Mouse (Mus musculus) lung, embryonic 15.5 days (tissue): ENCODE measurements around the gene Thada. TPM values are rescaled to one million over a fixed set of nuclear protein-coding genes. Genes with fewer than 3 reads are reported as not detected.
A peak's percentile ranks its signal among the peaks of the same experiment; 100 is the strongest.

Experiments used
- ATAC-seq: fragments of 200-750 bp; cut with Nextera tagmentation; 2 replicates; pipeline ENCODE4 v1.8.0; 2017; ENCODE audit warnings: moderate number of reproducible peaks, borderline replicate concordance; ENCODE audit not compliant: low FRiP score, low TSS enrichment; ENCODE audit errors: extremely low read depth
- H3K27ac ChIP-seq: fragments of 300-500 bp; sonication (generic); 2 replicates; pipeline ENCODE4 v1.5.1; 2015; ENCODE audit warnings: moderate library complexity, mild to moderate bottlenecking, inconsistent platforms
- H3K27me3 ChIP-seq: fragments of 300-500 bp; sonication (generic); 2 replicates; pipeline ENCODE4 v1.6.1; 2015; ENCODE audit warnings: inconsistent platforms
- H3K36me3 ChIP-seq: fragments of 300-500 bp; sonication (generic); 2 replicates; pipeline ENCODE4 v1.6.1; 2015; ENCODE audit warnings: inconsistent platforms
- H3K4me1 ChIP-seq: fragments of 300-500 bp; sonication (generic); 2 replicates; pipeline ENCODE4 v1.6.1; 2015; ENCODE audit warnings: inconsistent platforms
- H3K4me2 ChIP-seq: fragments of 300-500 bp; sonication (generic); 2 replicates; pipeline ENCODE4 v1.6.1; 2015; ENCODE audit warnings: inconsistent platforms, mild to moderate bottlenecking, moderate library complexity
- H3K4me3 ChIP-seq: fragments of 300-500 bp; sonication (generic); 2 replicates; pipeline ENCODE4 v1.5.1; 2015; ENCODE audit warnings: mild to moderate bottlenecking, inconsistent platforms
- H3K9ac ChIP-seq: fragments of 300-500 bp; sonication (generic); 2 replicates; pipeline ENCODE4 v1.6.1; 2015; ENCODE audit warnings: inconsistent platforms
- H3K9me3 ChIP-seq: fragments of 300-500 bp; sonication (generic); 2 replicates; pipeline ENCODE4 v1.6.1; 2016; ENCODE audit warnings: inconsistent platforms
- WGBS: fragments of 180-500 bp; shearing (Covaris S2); methylation state at CpG from one replicate; pipeline ENCODE4 v1.1.7; 2015; 5-methylcytosine and 5-hydroxymethylcytosine counted together
- polyA plus RNA-seq: library from polyadenylated mRNA; unstranded; fragments of >200 nt; fragmentation: Nextera tagmentation; extraction: Ambion mirVana; gene quantifications from 2 replicates; pipeline ENCODE4 v1.2.1, GENCODE M21; 2015

The Thada gene
- polyA plus RNA-seq, 1 experiment from 2014 or later = 10.0 TPM

- no peaks in the 10 kb centered on the region for H3K9me3 ChIP-seq
- 2% methylated on average over 12 of the region's 12 CpGs for WGBS
- H3K27ac ChIP-seq = peak overlapping the region; percentile 89
- peak; percentile 11; the same call in 1 of the 2 replicates for ATAC-seq
- no peaks in the 10 kb centered on the region; the same call in 1 of the 2 replicates for H3K36me3 ChIP-seq
- H3K4me3 ChIP-seq = peak overlapping the region; percentile 17
- peaks cover 42% of the 10 kb centered on the region for H3K4me1 ChIP-seq
- H3K27me3 ChIP-seq = no peaks in the 10 kb centered on the region
- peak overlapping the region; percentile 55 for H3K4me2 ChIP-seq
- 0 out of 2 replicates have a peak overlapping the region, but pooled peaks have one; percentile 17 for H3K9ac ChIP-seq
Measured at GRCm38 (mm10) chr17:84183291-84183781, 282.7 kb downstream of the Thada start.

- Histone ChIP-seq H3K9me3 (no peaks in the 10 kb centered on the region), H3K4me2 (peak overlapping the region; percentile 55), H3K4me3 (peak overlapping the region; percentile 17), H3K27ac (peak overlapping the region; percentile 89), H3K27me3 (no peaks in the 10 kb centered on the region), H3K9ac (peak overlapping the region; percentile 17; the same call in 1 of the 2 replicates), H3K36me3 (no peaks in the 10 kb centered on the region; the same call in 1 of the 2 replicates), H3K4me1 (peaks cover 44% of the 10 kb centered on the region)
- ATAC-seq = no peak
- 23% methylated on average over 16 of the region's 16 CpGs for WGBS
Measured at GRCm38 (mm10) chr17:84182311-84183271, 283.4 kb downstream of the Thada start.

GRCm38 (mm10) chr17:84181502-84182310, 284.3 kb downstream of the Thada start:
- Histone ChIP-seq H3K27me3 (no peaks in the 10 kb centered on the region), H3K4me2 (peak overlapping the region; percentile 55; the same call in 1 of the 2 replicates), H3K36me3 (no peaks in the 10 kb centered on the region; the same call in 1 of the 2 replicates), H3K9ac (no peak overlapping the region), H3K4me1 (peaks cover 47% of the 10 kb centered on the region), H3K27ac (peak overlapping the region; percentile 89), H3K9me3 (no peaks in the 10 kb centered on the region), H3K4me3 (no peak overlapping the region; the same call in 1 of the 2 replicates)
- WGBS = 56% methylated on average over 18 of the region's 18 CpGs
- no peak for ATAC-seq

GRCm38 (mm10) chr17:84180715-84181501, 285.1 kb downstream of the Thada start:
- H3K27ac ChIP-seq = peak overlapping the region; percentile 89
- no peaks in the 10 kb centered on the region for H3K27me3 ChIP-seq
- no peak overlapping the region for H3K4me2 ChIP-seq
- WGBS = 33% methylated on average over 11 of the region's 11 CpGs
- H3K36me3 ChIP-seq = no peaks in the 10 kb centered on the region; the same call in 1 of the 2 replicates
- H3K9me3 ChIP-seq = no peaks in the 10 kb centered on the region
- ATAC-seq = peak; percentile 58
- no peak overlapping the region for H3K4me3 ChIP-seq
- peaks cover 47% of the 10 kb centered on the region for H3K4me1 ChIP-seq
- no peak overlapping the region for H3K9ac ChIP-seq

- H3K27ac ChIP-seq = peak overlapping the region; percentile 89
- H3K9ac ChIP-seq = no peak overlapping the region
- peaks cover 47% of the 10 kb centered on the region for H3K4me1 ChIP-seq
- H3K9me3 ChIP-seq = no peaks in the 10 kb centered on the region
- no peaks in the 10 kb centered on the region for H3K27me3 ChIP-seq
- H3K4me2 ChIP-seq = no peak overlapping the region
- 72% methylated on average over 4 of the region's 4 CpGs for WGBS
- no peak for ATAC-seq
- no peaks in the 10 kb centered on the region for H3K36me3 ChIP-seq
- H3K4me3 ChIP-seq = no peak overlapping the region
Measured at GRCm38 (mm10) chr17:84179973-84180365, 286.0 kb downstream of the Thada start.

GRCm38 (mm10) chr17:84179026-84179972, 286.7 kb downstream of the Thada start:
- Histone ChIP-seq H3K9me3 (no peaks in the 10 kb centered on the region), H3K36me3 (no peaks in the 10 kb centered on the region), H3K4me2 (no peak overlapping the region), H3K27me3 (no peaks in the 10 kb centered on the region), H3K4me3 (no peak overlapping the region), H3K27ac (peak overlapping the region; percentile 89; the same call in 1 of the 2 replicates), H3K9ac (no peak overlapping the region), H3K4me1 (peaks cover 47% of the 10 kb centered on the region)
- ATAC-seq = no peak
- 85% methylated on average over 17 of the region's 17 CpGs for WGBS

GRCm38 (mm10) chr17:84177481-84177880, 288.5 kb downstream of the Thada start:
- Histone ChIP-seq H3K27ac (0 out of 2 replicates have a peak overlapping the region, but pooled peaks have one; percentile 1), H3K36me3 (no peaks in the 10 kb centered on the region), H3K9me3 (no peaks in the 10 kb centered on the region), H3K4me2 (no peak overlapping the region; the same call in 1 of the 2 replicates), H3K9ac (no peak overlapping the region), H3K4me3 (no peak overlapping the region), H3K4me1 (peaks cover 35% of the 10 kb centered on the region), H3K27me3 (no peaks in the 10 kb centered on the region)
- ATAC-seq = 0 out of 2 replicates have a peak, but pooled peaks have one; percentile 36
- WGBS = 18% methylated on average over 8 of the region's 8 CpGs

- no peak overlapping the region for H3K4me2 ChIP-seq
- H3K4me3 ChIP-seq = no peak overlapping the region
- peaks cover 25% of the 10 kb centered on the region for H3K4me1 ChIP-seq
- H3K9me3 ChIP-seq = no peaks in the 10 kb centered on the region
- H3K9ac ChIP-seq = no peak overlapping the region
- H3K27me3 ChIP-seq = no peaks in the 10 kb centered on the region
- H3K27ac ChIP-seq = no peak overlapping the region
- no peak for ATAC-seq
- no peaks in the 10 kb centered on the region for H3K36me3 ChIP-seq
- 85% methylated on average over 7 of the region's 7 CpGs for WGBS
Measured at GRCm38 (mm10) chr17:84176446-84176845, 289.6 kb downstream of the Thada start.

- H3K27ac ChIP-seq = no peak overlapping the region
- no peak overlapping the region for H3K4me2 ChIP-seq
- 96% methylated on average over 17 of the region's 17 CpGs for WGBS
- no peak for ATAC-seq
- H3K9me3 ChIP-seq = no peaks in the 10 kb centered on the region
- H3K9ac ChIP-seq = no peak overlapping the region
- no peak overlapping the region for H3K4me3 ChIP-seq
- no peaks in the 10 kb centered on the region for H3K27me3 ChIP-seq
- H3K36me3 ChIP-seq = no peaks in the 10 kb centered on the region
- H3K4me1 ChIP-seq = peaks cover 12% of the 10 kb centered on the region
Measured at GRCm38 (mm10) chr17:84175196-84175595, 290.8 kb downstream of the Thada start.

- WGBS = 71% methylated on average over 4 of the region's 4 CpGs
- Histone ChIP-seq H3K36me3 (no peaks in the 10 kb centered on the region), H3K4me2 (no peak overlapping the region), H3K4me1 (peaks cover 8% of the 10 kb centered on the region; the same call in 1 of the 2 replicates), H3K4me3 (no peak overlapping the region), H3K9me3 (no peaks in the 10 kb centered on the region), H3K9ac (no peak overlapping the region), H3K27me3 (no peaks in the 10 kb centered on the region), H3K27ac (no peak overlapping the region)
- ATAC-seq = no peak
Measured at GRCm38 (mm10) chr17:84167377-84167776, 298.6 kb downstream of the Thada start.
